Mouse (Mus musculus): ENCODE measurements at regions not wholly inside any gene's neighbourhood (a gene's known extent, or its start where the extent isn't known, plus 50 kb on each side); places are given as distances from the start of the nearest gene placed in this dataset.

GRCm38 (mm10) chr6:99889055-99889454 is 162.9 kb upstream of the Prok2 start:
- TF ChIP-seq CTCF (IDR thresholded peaks at IDR 0.05; ENCODE audit: insufficient read depth, low read depth, low read length) (no peak), POLR2A (IDR thresholded peaks at IDR 0.05; ENCODE audit: insufficient read depth, low read depth, low read length) (no peak)

Data from olfactory bulb, adult 2 months (tissue).